Mouse (Mus musculus): ENCODE measurements around the gene Arhgdib. TPM values are rescaled to one million over a fixed set of nuclear protein-coding genes. Genes with fewer than 3 reads are reported as not detected.

Gene Arhgdib
- polyA plus RNA-seq, 1 experiment, result 10.5 TPM

GRCm38 (mm10) chr6:136938331-136939126 lies 3.2 kb downstream of the Arhgdib start:
- Histone ChIP-seq H3K27ac (ENCODE audit: insufficient read depth, low read length) (no peak overlapping the region), H3K4me1 (ENCODE audit: control insufficient read depth, insufficient read depth, low read length) (no peaks in the 10 kb centered on the region), H3K4me3 (replicated peaks; ENCODE audit: insufficient read depth, low read depth, low read length) (no peak overlapping the region), H3K27me3 (ENCODE audit: control insufficient read depth, insufficient read depth, low read length) (no peaks in the 10 kb centered on the region; the same call in 1 of the 2 replicates)
- WGBS, result 77% methylated on average over 18 of the region's 18 CpGs
- TF ChIP-seq POLR2A (IDR thresholded peaks at IDR 0.05; ENCODE audit: borderline replicate concordance, insufficient read depth, low read length) (no peak), CTCF (IDR thresholded peaks at IDR 0.05; ENCODE audit: borderline replicate concordance, insufficient read depth, low read depth, low read length) (no peak)
- DNase-seq, result no peak

- Histone ChIP-seq H3K27ac (ENCODE audit: insufficient read depth, low read length) (no peak overlapping the region), H3K4me3 (replicated peaks; ENCODE audit: insufficient read depth, low read depth, low read length) (no peak overlapping the region), H3K4me1 (ENCODE audit: control insufficient read depth, insufficient read depth, low read length) (no peaks in the 10 kb centered on the region), H3K27me3 (ENCODE audit: control insufficient read depth, insufficient read depth, low read length) (no peaks in the 10 kb centered on the region; the same call in 1 of the 2 replicates)
- no peak for TF ChIP-seq CTCF (IDR thresholded peaks at IDR 0.05; ENCODE audit: borderline replicate concordance, insufficient read depth, low read depth, low read length)
- no peak for TF ChIP-seq POLR2A (IDR thresholded peaks at IDR 0.05; ENCODE audit: borderline replicate concordance, insufficient read depth, low read length)
- WGBS, result 78% methylated on average over 3 of the region's 3 CpGs
- DNase-seq, result no peak
Measured at GRCm38 (mm10) chr6:136937117-136937516, 4.6 kb downstream of the Arhgdib start.

GRCm38 (mm10) chr6:136936361-136936760 lies 5.3 kb downstream of the Arhgdib start:
- TF ChIP-seq POLR2A (IDR thresholded peaks at IDR 0.05; ENCODE audit: borderline replicate concordance, insufficient read depth, low read length) (no peak), CTCF (IDR thresholded peaks at IDR 0.05; ENCODE audit: borderline replicate concordance, insufficient read depth, low read depth, low read length) (no peak)
- WGBS, result 55% methylated on average over 9 of the region's 9 CpGs
- Histone ChIP-seq H3K27me3 (ENCODE audit: control insufficient read depth, insufficient read depth, low read length) (no peaks in the 10 kb centered on the region; the same call in 1 of the 2 replicates), H3K4me3 (replicated peaks; ENCODE audit: insufficient read depth, low read depth, low read length) (no peak overlapping the region), H3K27ac (ENCODE audit: insufficient read depth, low read length) (no peak overlapping the region), H3K4me1 (ENCODE audit: control insufficient read depth, insufficient read depth, low read length) (no peaks in the 10 kb centered on the region)
- no peak for DNase-seq

GRCm38 (mm10) chr6:136935233-136935632 lies 6.5 kb downstream of the Arhgdib start:
- no peak for TF ChIP-seq CTCF (IDR thresholded peaks at IDR 0.05; ENCODE audit: borderline replicate concordance, insufficient read depth, low read depth, low read length)
- no peak for TF ChIP-seq POLR2A (IDR thresholded peaks at IDR 0.05; ENCODE audit: borderline replicate concordance, insufficient read depth, low read length)
- 66% methylated on average over 3 of the region's 3 CpGs for WGBS
- no peaks in the 10 kb centered on the region for H3K4me1 ChIP-seq (ENCODE audit: control insufficient read depth, insufficient read depth, low read length)

GRCm38 (mm10) chr6:136934068-136934467 lies 7.6 kb downstream of the Arhgdib start:
- Histone ChIP-seq H3K27ac (ENCODE audit: insufficient read depth, low read length) (no peak overlapping the region), H3K4me3 (replicated peaks; ENCODE audit: insufficient read depth, low read depth, low read length) (no peak overlapping the region), H3K4me1 (ENCODE audit: control insufficient read depth, insufficient read depth, low read length) (no peaks in the 10 kb centered on the region), H3K27me3 (ENCODE audit: control insufficient read depth, insufficient read depth, low read length) (no peaks in the 10 kb centered on the region; the same call in 1 of the 2 replicates)
- TF ChIP-seq CTCF (IDR thresholded peaks at IDR 0.05; ENCODE audit: borderline replicate concordance, insufficient read depth, low read depth, low read length) (no peak), POLR2A (IDR thresholded peaks at IDR 0.05; ENCODE audit: borderline replicate concordance, insufficient read depth, low read length) (no peak)
- WGBS, result 85% methylated on average over 7 of the region's 7 CpGs
- no peak for DNase-seq

More at GRCm38 (mm10) chr6:136935233-136935632, 6.5 kb downstream of the Arhgdib start:
- Histone ChIP-seq H3K27ac (ENCODE audit: insufficient read depth, low read length) (no peak overlapping the region), H3K4me3 (replicated peaks; ENCODE audit: insufficient read depth, low read depth, low read length) (no peak overlapping the region), H3K27me3 (ENCODE audit: control insufficient read depth, insufficient read depth, low read length) (no peaks in the 10 kb centered on the region; the same call in 1 of the 2 replicates)
- DNase-seq, result no peak

GRCm38 (mm10) chr6:136931246-136931645 lies 10.5 kb downstream of the Arhgdib start:
- no peak overlapping the region for H3K27ac ChIP-seq (ENCODE audit: insufficient read depth, low read length)
- no peak for DNase-seq
- WGBS, result 91% methylated on average over 13 of the region's 13 CpGs
- TF ChIP-seq CTCF (IDR thresholded peaks at IDR 0.05; ENCODE audit: borderline replicate concordance, insufficient read depth, low read depth, low read length), result no peak
- TF ChIP-seq POLR2A (IDR thresholded peaks at IDR 0.05; ENCODE audit: borderline replicate concordance, insufficient read depth, low read length), result no peak
- H3K4me3 ChIP-seq (replicated peaks; ENCODE audit: insufficient read depth, low read depth, low read length), result no peak overlapping the region
- H3K27me3 ChIP-seq (ENCODE audit: control insufficient read depth, insufficient read depth, low read length), result no peaks in the 10 kb centered on the region; the same call in 1 of the 2 replicates
- no peaks in the 10 kb centered on the region for H3K4me1 ChIP-seq (ENCODE audit: control insufficient read depth, insufficient read depth, low read length)

GRCm38 (mm10) chr6:136930677-136931076 lies 11.0 kb downstream of the Arhgdib start:
- no peak for DNase-seq
- H3K27ac ChIP-seq (ENCODE audit: insufficient read depth, low read length), result no peak overlapping the region
- no peaks in the 10 kb centered on the region; the same call in 1 of the 2 replicates for H3K27me3 ChIP-seq (ENCODE audit: control insufficient read depth, insufficient read depth, low read length)
- H3K4me3 ChIP-seq (replicated peaks; ENCODE audit: insufficient read depth, low read depth, low read length), result no peak overlapping the region
- 70% methylated on average over 12 of the region's 12 CpGs for WGBS
- no peaks in the 10 kb centered on the region for H3K4me1 ChIP-seq (ENCODE audit: control insufficient read depth, insufficient read depth, low read length)
- no peak for TF ChIP-seq CTCF (IDR thresholded peaks at IDR 0.05; ENCODE audit: borderline replicate concordance, insufficient read depth, low read depth, low read length)
- no peak for TF ChIP-seq POLR2A (IDR thresholded peaks at IDR 0.05; ENCODE audit: borderline replicate concordance, insufficient read depth, low read length)

- no peaks in the 10 kb centered on the region for H3K4me1 ChIP-seq (ENCODE audit: control insufficient read depth, insufficient read depth, low read length)
- TF ChIP-seq CTCF (IDR thresholded peaks at IDR 0.05; ENCODE audit: borderline replicate concordance, insufficient read depth, low read depth, low read length), result no peak
- TF ChIP-seq POLR2A (IDR thresholded peaks at IDR 0.05; ENCODE audit: borderline replicate concordance, insufficient read depth, low read length), result no peak
Measured at GRCm38 (mm10) chr6:136927626-136928025, 14.1 kb downstream of the Arhgdib start.

More at GRCm38 (mm10) chr6:136927626-136928025, 14.1 kb downstream of the Arhgdib start:
- DNase-seq, result no peak
- Histone ChIP-seq H3K27ac (ENCODE audit: insufficient read depth, low read length) (no peak overlapping the region), H3K27me3 (ENCODE audit: control insufficient read depth, insufficient read depth, low read length) (no peaks in the 10 kb centered on the region), H3K4me3 (replicated peaks; ENCODE audit: insufficient read depth, low read depth, low read length) (no peak overlapping the region)
- WGBS, result 93% methylated on average over 1 of the region's 1 CpGs
